Mouse (Mus musculus) naive thymus-derived CD4-positive, alpha-beta T cell, adult 2 months (primary cell): ENCODE measurements at regions not wholly inside any gene's neighbourhood (a gene's known extent, or its start where the extent isn't known, plus 50 kb on each side); places are given as distances from the start of the nearest gene placed in this dataset.

Experiments
- DNase-seq: peaks from one replicate; pipeline ENCODE4 v3.0.0-alpha.2; 2011; ENCODE audit warnings: low read depth

DNA sequence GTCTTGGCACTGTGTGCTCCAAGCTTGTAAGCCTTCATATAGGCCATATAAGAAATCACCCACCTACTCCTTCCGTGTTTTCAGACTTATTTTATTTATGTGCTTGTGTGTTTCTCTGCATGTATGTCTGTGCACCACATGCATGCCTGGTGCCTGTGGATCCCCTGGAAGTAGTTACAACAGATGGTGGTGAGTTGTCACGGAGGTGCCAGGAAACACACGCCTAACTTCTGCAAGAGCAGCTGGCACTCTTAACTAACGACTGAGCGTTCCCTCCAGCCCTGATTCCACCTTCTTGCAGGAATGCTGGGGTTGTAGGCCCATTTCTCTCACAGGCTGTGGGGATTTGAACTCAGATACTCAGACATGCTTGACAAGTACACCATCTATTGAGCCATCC, 80.6 kb upstream of the Sulf2 start:
- DNase-seq: no peak

DNA sequence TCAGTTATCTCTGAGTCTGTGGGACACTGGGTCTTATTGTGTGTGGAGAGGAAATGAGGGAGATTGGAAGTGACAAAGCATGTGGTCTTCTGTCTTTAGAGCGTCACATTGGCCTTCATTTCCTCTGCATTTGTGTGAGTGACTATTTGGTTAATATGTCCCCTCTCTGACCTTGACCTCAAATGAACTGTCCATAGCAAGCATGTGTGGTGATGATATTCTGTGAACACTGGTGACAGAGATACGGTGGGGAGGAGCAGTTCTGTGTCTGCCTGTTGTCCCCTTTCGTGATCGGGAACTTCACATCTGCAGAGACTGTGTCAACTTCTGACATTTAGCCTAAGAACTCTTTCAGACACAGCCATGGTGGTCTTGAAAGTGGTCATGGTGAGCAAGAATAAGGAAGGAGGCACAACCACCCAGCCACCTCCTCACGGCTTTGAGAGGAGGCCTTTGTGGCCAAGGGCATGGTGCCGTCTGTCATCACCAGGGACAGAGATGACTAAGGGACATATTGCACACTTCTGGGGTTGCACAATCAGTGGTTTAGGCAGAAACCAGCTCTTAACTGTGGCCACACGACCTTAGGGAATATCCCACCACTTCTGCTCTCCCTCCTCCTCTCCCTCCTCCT, 79.2 kb upstream of the Sulf2 start:
- no peak for DNase-seq

DNA sequence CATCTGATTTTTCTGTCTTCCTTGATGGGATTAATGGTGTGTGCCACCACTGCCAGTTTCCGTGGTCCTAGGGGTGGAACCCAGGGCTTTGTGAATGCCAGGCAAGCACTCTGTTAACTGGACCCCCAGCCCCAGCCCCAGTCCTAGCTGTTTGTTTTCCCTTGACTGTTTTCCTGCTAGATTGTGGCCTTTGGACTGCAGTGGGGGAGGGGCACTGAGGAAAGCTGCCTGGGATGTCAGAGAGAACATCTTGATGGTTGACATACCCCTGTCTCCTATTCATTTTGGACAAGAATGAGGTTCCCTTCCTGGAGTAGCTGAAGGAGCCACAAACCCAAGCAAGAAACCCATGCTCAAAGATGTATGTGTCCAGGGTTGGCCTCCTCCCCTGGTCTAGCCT, 77.8 kb upstream of the Sulf2 start:
- no peak for DNase-seq

DNA sequence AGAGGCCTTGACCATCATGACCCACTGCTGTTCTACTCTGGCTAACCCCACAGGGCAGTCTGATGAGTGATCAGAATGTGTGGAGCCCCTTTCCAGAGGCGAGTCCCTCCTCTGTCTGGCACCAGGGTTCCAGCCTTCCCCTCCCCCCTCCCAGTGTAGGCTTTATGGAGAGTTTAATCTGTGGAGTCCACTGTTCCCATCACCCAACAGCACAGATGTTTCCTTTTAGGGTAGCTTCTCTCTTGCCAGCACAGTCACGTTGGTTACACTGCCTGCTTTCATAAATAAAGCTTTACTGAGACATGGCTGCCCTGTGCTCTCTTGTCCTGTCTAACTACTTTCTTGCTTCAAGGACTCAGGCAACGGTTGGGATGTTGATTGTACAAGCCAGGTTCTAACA, 76.9 kb upstream of the Sulf2 start:
- DNase-seq: no peak

DNA sequence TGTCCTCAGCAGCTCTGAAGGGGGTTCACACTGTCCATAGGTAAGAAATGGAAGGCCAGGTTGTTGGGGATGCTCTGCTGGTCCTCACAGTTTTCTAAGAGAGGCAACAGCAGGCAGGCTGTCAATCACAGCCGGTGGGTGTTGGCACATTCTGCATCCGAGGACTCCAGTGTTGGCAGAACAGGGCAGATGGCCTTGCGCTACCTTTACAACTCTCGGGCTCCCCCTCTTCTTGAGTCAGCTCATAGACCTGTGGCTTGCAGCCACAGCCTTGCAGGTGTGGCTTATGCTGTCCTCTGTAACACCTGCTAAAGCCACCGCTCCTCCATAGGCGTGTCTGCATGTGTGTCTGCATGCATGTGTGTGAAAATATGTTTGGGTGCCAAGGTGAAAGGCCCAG, 75.2 kb upstream of the Sulf2 start:
- DNase-seq: no peak

DNA sequence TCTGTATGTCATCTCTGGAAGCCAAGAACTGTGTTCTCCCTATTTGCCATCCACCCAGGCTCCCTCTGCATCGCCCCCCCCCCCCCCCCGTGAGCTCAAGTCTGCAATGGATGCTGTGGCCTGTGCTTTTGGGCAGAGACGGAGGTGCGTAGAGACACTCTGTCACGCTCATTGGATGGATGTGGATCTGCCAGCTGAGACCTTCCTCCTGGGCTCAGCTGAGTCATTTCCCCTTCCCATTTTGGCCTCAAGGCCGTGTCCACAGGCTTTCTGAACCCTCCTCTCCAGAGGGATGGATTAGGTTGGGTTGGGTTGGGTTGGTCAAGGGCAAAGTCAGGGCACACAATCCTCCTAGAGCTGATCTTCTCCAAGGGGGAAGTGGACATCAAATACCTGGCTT, 72.9 kb upstream of the Sulf2 start:
- no peak for DNase-seq

DNA sequence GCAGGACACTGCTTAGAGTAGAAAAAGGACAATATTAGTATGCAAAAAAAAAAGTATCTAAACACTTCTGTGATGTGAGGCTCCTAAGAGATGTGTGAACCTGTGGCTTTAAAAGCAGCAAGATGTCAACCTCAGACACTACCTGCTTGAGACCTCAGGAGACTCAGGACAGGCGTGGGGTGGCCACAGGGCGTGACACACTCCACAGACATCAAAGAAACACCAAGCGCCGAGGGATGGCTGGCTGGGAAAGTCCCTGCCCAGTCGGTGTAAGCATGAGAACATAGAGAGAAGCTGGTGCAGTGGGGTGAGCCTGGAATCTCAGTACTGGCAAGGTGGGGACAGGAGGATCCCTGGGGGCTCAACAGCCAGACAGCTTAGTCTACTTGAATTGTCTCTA, 72.0 kb upstream of the Sulf2 start:
- DNase-seq: no peak

DNA sequence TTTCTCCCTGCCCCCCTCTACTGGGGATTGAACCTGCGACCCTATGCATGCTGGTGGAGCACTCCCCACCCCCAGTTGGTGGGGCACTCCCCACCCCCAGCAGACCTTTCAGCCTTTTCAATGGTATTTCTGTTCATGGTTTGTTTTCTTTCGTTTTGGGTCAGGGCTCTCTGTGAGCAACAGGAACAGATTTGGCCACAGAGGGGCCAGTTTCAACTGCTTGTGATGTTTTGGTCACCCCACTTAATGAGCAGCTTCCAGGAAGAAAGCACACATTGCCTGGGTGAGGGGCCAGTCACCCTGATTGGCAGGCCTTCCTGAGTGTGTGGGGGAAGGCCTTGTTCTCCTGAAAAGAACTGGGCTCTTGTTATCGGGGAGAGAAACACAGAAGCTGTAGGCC, 71.5 kb upstream of the Sulf2 start:
- DNase-seq: no peak

DNA sequence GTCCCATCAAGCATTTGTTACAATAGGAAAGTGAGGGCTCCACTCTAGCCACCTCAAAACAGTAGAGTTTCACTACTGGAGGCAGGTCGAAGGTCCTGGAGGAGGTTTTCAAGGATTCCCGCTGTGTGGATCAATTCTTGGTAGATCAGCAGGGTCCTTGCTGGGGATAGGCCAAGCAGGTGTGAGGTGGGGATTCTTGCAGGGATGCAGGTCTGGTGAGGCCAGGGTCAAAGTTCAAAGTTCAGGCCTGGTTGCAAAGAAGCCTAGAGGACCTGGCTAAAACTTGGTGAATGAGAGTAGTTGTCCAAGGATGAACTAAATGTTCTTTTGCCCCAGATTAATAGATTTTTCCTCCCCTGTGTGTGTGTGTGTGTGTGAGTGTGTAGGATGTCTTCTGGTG, 70.9 kb upstream of the Sulf2 start:
- DNase-seq: no peak

DNA sequence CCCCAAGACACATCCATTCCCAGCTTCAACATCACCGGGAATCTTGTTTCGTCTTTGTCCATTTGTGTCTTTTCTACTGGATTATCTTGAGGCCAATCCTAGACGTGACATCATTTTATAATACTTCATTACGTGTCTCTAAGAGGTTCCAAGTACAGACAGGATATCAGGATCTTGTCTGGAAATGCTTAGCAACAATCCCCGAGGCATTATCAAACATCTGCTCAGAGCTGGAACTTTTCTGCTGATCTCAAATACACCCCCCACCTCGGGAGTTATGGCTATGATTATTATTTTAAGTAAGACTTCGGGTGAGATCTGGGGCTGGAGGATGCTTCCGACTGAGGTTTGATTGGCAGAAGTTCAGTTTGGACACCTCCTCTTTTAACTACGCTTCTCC, 69.9 kb upstream of the Sulf2 start:
- DNase-seq: no peak

DNA sequence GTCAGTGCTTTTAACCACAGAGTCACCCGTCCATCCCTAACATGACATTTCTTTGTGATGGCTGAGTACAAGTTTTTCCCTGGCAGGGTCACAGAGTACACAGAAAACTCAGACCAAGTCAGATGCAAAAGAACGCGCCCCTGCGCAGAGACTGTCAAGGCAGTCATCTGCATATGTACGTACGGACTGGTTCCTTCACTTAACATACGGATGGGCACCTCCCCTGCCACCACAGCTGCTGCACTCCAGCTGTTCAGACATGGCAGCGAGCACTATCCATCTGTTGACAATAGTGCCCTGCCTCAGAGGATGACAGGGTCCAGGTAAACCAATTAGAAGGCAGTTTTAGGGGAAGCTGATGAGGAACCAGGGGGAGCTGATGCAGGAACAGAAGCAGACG, 63.3 kb upstream of the Sulf2 start:
- no peak for DNase-seq

DNA sequence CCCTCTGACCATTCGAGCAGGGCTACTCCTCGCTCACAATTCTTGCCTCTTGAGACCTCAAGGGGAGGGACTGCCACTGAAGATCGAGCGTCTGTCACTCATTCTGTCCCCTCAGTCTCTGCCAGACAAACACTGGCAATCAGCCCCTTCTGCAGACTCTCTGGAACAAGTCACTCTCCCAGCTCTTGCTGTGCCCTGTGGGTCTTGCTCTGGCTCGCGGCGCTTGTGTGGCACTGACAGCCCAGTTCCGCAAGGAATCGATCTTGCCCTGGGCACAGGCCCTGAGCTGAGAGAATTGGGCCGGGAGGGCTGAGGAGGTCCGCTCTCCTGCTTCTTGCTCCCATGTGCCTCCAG, 61.0 kb upstream of the Sulf2 start:
- no peak for DNase-seq

DNA sequence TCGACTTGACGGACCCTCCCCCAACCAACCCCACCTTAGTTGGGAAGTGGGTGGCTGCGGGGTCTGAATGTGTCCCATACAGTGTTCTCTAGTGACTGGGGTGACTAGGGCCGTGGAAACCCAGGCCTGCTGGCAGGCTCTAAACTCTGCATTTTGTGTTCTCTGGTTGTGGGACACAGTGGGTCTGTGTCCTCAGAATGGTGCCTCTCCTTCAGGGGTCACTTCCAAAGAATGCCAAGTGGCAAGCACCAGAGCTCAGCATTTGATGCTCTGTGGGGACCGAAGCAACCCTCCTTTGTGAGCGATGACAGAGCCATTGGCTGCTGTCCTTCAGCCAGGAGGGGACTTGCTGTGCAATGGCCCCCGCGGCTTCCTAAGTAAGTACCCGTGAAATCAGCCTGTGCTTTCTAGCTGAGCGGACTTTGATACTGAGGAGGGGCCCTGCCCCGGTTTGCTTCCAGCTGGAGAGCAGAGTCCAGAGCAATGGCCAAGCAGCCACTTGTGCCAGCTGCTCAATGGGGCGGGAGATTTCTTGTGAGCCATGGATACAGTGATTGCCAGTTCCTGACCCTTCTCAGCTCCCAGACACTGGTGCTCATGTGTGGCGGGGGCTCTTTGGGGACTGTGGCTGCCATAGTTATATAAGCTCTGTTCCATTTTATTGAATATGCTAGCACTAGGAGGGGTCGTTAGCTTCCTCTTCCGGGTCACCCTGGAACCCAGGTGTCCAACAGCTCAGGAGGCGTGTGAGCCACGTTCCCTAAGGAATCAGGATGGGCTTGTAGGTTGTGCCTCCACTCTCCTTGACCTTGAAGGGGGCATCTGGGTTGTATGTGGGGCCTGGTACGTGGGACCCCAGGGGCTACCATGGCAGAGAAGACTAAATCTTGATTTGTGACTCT, 60.4 kb upstream of the Sulf2 start:
- DNase-seq: no peak

DNA sequence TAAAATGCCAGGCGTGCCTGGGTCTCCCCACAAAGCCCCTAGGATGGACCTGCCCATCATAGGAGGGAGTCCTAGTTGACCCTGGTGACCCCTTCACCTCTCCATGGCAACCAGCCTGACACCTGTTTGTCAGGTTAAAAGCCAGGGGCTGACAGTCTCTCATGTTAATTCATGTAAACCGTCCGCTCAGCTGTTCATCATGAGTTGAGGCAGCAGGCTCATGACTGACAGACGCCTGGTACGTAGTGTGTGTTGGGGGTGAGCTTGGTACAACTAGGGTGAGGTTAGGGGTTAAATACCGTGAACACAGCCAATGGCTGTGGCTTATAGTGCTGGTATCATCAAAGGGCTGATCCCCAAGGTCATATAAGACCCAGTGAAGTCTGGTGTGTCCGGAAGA, 59.7 kb upstream of the Sulf2 start:
- DNase-seq: no peak

DNA sequence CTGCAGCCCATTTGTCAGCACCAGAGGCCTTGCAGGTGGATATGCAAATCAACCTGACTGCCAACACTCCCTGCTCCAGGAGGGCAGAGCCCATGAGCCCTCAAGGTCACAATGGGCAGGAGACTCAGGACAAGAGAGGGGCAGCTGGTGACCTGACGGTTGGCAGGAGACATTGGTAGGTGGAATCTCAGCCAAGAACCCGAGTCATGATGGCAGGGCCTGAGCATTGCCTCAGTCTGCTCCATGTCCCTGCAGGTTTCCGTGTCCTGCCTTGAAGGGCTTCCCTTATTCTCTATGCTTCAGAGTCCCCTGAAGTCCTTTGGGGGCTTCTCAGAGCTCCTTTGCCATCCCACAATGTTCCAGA, 51.7 kb upstream of the Sulf2 start:
- DNase-seq: no peak

DNA sequence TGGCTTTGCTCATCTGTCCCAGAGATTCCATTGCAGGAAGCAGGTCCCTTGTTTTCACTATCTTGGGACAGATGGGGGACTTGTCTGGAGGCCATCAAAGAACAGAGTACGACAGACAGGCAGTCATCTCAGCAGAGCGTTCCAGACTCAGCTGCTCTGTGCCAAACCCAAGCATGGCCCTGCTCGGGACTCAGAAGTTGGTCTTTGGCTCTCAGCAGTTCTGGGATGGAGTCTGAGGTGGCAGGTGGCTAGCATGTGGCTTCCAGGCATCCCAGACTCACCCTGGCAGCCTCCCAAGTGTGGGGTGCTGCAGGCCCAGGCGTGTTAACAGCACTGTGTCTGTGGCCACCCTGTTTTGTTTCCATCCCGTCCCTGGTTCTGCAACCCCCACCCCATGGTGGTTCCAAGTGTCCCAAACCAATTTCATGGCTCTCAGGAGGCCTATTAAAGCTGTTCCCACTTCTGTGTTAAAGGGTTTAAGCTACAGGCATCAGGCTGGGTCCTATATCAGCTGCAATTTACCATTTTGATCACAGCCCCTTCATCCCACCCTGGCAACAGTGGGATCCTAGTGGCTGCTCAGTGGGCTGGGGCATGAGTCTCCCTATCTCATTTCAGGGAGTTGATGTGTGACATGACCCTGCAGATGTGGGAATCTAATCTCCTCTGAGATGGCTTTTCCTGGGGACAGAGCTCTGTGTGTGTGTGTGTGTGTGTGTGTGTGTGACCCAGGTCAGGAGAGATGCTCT, 51.1 kb upstream of the Sulf2 start:
- DNase-seq: no peak
